Mouse (Mus musculus) heart, postnatal 25 days (tissue): ENCODE measurements around the gene Mvb12b. TPM values are rescaled to one million over a fixed set of nuclear protein-coding genes. Genes with fewer than 3 reads are reported as not detected.

Experiments used
- DNase-seq: peaks from one replicate; pipeline ENCODE4 v3.0.0; 2022; ENCODE audit warnings: low spot score
- intact Hi-C: fragments of 180-260 bp; cut with DNase I; formaldehyde crosslinking; loops from one replicate; pipeline ENCODE4 v1.15.1; 2025
- total RNA-seq, 2 experiments: library from RNA; stranded (reverse); gene quantifications; 2 replicates each; pipeline ENCODE4 v1.2.3; 2021

The Mvb12b gene
- total RNA-seq, 2 experiments from 2014 or later: 17.8 to 18.9 TPM

DNA sequence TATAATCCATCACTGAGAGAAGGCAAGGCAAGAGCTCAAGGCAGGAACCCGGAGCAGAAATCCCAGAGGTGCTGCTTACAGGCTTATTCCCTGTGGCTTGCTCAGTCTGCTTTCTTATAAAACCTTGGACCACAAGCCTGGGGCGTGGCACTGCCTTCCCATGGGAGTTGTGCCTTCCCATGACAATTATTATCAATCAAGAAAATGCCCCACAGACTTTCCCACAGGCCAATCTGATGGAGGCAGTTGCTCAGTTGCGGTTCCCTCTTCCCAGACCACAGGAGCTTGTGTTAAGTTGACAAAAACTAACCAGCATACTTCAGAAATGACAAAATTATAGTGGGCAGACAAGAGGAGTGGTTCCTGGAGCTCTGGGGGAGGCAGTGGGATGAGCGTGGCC lies 19.4 kb downstream of the Mvb12b start:
- DNase-seq: no peak

DNA sequence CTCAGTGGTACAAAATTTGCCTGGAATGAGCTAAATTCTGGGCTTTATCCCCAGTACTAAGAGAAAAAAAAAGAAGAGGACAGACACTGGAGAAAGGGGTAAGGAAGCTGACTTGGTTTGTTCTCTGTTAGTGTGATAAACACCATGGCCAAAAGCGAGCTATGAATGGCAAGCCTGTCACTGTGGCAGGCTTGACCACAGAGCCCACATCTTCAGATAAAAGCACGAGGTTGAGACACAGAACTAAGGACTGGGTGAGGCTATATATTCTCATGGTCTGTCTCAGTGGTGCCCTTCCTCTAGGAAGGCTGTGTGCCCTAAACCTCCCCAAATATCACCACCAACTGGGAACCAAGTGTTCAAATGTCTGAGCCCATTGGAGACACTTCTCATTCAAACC lies 31.0 kb downstream of the Mvb12b start:
- DNase-seq: no peak
- intact Hi-C loops: no loop called here

More for the DNA sequence above, 19.4 kb downstream of the Mvb12b start:
- intact Hi-C loops: no loop called here

DNA sequence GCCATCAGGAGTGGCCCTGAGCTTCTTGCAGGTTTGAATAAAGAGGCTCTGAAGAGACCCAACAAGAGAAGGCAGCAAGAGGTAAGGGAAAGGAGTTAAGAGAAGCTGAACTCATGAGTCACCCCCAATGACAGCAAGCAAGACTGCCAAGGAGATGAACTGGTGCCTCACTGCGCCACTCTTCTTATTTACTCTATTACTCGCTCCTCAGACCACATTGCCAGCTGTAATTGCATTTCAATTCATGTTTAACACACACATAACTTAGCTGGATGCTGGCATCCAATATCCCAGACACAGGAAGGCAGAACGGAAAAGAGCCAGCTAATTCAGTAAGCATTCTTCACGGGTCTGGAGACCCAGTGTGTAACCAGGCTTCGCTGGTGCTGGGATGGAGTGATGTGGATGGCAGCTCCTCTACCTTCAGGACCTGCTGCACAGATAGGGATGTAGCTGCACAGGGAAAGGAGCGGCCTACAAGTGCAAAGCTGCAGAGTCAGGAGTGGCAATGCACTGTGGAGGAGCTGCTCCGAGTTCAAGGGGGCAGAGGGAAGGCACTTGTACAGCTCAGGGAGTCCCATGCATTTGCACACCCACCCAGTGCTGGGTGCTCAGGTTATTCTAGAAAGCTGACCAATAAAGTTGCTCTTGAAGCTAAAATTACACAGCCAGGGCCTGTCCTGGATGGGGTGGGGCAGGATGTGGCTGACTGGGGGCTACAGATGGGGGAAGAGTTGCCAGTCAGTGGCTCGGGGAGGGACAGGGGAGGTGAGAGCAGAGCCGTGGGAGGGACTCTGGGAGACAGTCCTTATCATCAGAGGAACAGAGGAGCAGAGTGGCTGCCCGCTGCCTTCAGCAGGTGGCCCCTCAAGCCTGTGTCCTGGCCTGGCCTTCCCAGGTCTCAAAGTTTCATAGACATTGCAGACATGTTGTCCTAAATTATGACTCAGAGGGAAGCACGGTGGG lies 34.5 kb downstream of the Mvb12b start:
- intact Hi-C loops: no loop called here
- no peak for DNase-seq

DNA sequence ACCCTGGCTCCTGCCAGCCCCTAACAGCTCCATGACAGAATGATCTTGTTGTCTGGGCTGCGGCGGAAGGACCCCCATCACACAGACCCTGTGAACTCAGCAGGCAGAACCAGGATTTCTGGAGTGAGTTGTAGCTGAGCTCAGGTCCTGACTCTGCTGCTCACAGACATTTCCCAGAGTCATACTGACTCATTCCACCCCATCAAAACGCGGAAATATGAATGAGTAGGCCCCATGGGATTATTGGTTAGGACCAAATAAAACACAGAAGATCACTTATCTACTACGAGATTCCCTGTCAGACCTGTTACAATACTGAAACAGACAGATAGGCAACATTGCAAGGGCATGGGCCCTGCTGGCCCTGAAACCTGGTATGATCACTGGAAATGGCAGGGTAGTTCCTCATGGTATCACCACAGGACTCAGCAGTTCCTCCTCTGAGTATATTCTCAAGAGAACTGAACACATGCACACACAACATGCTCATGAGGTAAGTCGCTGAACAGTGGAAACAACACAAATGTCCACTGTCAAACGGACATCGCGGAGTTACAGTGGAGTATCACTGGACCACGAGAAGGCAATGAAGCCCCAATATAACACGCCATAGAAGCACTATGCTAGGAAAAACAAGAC lies 40.4 kb downstream of the Mvb12b start:
- intact Hi-C loops: no loop called here
- DNase-seq: no peak

DNA sequence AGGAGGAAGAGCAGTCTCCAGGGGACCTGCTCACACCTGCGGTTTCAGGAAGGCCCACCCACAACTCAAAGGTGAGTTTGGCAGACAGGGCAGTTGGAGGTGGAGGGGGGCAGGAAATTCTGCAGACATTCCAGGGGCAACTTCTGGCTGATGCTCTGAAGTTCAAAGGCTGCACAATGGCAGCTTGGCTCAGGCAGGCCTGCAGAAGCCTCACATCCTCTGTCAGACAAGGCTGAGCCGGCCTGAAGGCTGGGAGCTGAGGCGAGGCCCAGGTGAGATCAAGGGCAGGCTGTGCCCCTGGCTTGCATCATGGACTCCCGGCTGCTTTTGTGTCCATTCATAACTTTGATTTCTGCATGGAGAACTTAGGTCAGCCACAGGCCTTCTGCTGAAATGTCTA lies 41.1 kb downstream of the Mvb12b start:
- intact Hi-C loops: no loop called here

DNA sequence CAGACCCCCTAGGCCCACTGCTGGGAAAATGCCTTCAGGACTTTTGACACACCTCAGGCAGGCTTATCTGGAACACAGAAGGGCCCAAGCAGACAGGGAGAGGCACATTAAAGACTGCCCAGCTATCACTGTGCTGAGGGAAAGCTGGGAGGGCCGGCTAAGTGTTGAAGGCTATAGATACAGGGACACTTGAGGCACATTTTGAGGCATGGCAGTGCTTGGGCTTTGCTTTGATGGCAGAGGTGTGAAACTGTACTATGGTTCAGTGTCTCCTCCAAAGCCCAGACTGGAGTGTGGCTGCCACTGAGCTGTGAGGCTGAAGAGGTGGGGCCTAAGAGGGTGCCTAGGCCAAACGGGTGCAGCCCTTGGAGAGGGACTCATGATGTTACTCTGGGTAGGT lies 44.1 kb downstream of the Mvb12b start:
- DNase-seq: no peak
- intact Hi-C loops: no loop called here

More for the DNA sequence above, 41.1 kb downstream of the Mvb12b start:
- DNase-seq: no peak

DNA sequence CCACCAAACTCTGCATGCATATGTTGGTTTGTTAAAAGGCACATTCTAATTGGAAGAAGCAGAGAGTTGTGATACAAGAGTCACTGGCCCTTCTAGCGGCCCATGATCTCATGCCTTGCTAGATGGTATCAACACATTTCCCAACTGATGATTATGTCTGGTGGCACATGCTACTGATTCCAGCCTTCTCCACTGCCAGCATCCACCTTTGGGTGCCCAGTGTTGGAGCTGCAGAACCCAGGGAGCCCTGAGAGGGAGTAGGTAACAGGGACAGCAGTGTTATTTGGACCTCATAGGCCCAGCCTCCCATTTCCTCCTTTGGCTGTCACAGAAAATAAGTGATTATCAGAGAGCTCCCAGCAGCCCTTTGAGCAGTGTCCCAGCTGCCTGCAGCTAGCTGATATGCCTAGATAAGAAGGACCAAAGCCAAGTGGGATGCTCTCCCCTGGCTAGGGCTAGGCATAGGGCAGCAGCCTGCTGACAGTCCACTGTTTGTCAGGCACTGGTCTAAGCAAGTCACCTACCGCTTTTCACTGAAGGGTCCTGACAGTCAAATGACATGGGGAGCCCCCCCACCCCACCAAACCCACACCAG lies 44.7 kb downstream of the Mvb12b start:
- intact Hi-C loops: no loop called here
- DNase-seq: no peak

DNA sequence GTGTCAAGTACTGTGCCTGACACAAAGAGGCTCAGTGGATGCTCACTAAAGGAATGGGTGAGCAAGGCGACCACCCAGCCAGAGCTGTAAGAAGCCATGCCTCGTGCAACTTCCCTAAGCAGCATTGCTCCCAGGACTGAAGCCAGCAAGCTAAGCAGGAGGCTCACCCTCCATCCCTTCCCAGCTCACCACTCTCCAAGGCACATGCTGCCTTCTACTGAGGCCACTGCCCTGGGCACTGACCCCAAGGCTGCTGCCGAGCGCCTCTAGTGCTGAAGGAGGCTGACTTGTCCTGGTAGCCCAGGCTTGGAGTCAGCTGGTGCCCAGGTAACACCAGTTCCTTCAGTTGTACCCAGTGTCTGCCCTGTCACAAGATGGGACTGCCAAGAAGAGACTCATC lies 45.8 kb downstream of the Mvb12b start:
- intact Hi-C loops: no loop called here
- no peak for DNase-seq

DNA sequence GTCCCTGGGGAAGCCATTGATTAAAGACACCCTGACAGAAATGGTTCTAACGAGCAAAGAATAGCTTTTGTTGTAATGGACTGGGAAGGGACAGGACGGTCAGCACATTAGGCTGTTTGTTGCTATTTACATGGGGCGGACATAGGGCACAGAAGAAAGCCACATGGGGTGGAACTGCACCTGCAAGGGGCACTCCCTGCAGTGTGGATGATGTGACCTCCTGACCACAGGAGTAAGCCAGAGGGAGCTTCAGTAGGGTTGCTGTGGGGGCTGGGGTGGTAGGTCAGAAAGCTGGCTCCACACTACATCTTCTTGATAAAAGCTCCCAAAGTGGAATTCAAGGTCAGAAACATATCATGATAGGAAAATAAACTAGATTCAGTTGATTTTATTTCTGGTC lies 47.3 kb downstream of the Mvb12b start:
- intact Hi-C loops: no loop called here
- no peak for DNase-seq

DNA sequence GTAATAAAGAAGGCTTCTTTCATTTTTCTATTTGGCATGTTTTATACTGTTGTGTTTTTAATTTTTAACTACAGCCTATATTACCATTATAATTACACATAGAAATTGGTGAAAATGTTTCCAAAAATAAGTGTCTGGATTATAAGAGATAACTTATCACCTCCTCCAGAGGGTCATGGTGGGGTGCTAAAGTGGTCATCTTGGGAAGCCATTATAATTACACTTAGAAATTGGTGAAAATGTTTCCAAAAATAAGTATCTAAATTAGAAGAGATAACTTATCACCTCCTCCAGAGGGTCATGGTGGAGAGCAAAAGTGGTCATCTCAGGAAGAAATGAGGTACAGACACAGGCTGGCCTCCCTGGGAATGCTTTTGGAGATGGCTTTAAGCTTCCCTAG lies 48.5 kb downstream of the Mvb12b start:
- no peak for DNase-seq
- intact Hi-C loops: no loop called here

DNA sequence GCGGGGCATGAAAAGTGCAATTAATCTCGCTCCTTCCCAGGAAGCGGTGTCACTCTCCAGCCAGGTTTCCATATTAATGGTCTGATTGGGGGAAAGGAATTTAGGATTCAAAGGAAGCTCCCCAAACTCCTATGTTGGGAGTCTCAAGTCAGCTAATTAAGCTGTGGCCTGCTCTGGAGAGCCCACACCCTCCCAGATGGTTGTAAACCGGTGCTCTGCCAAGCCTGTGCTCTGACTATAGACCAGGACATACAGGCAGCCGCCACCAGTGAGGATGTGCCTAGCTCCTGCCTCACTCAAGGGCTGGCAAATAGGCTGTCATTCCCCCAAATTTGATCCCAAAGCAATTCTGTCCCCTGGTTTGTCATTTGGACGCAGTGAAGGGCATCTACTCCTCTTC lies 50.4 kb downstream of the Mvb12b start:
- intact Hi-C loops: no loop called here

DNA sequence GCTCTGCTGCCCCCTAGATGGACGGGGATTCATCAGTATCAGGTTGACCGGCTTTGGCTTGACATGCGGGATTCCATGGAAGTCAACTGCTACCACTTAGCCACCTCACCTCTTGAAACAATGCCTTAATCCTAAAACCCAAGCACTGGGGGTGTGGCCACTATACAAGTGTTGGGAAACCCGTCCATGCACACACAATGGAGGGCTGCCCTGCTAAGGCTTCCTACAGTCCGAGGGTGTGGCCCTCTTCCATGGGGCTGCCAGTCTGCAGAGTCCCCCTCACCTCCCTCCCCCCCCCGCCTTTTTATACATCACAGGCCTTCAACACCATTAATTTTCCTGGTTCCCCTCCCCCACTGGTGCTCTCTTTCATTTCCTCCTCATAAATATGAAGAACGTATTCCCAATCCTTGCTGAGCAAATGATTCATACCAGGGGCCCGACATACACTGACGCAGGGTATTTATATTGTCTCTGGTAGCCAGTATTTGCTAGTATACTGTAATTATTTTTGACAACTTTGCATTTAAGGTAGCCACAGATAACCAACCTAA lies 51.0 kb downstream of the Mvb12b start:
- intact Hi-C loops: no loop called here
- DNase-seq: no peak

More for the DNA sequence above, 50.4 kb downstream of the Mvb12b start:
- DNase-seq: no peak

DNA sequence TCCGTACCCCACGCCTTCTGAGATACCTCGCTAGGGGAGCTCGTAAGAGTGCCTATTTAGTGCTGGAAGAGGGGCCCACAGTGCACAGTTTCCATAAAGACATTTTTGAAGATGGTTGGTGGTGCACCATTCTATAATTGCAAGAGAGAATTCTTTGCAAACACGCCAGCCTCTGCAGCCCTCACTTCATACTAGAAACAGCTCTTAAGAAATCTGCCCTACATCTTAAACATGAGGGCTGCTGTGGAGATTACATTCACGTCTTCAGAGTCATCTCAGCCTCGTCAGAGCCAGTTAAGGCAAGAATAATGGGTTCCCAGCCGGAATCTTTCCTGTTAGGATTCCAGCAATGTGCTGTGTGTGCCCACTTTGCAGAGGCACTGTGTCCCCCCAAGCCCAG lies 52.7 kb downstream of the Mvb12b start:
- DNase-seq: no peak
- intact Hi-C loops: no loop called here

DNA sequence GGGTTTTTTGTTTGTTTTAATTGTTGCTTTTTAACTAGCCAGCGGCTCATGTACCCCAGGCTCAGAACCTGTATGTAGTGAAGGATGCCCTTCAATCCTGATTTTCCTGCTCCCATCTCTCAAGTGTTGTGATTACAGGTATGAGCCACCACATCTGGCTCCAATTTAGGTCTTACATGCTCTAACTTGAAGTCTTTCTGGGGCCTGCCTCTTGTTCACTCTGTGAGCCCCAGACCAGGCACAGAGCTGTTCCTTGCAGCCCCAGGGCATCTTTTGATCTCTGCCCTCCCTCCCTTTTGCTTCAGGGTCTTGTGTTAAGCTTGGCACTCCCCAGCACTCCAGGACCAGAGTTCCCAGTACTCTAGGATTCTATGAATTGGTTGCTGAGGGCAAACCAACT lies 53.8 kb downstream of the Mvb12b start:
- intact Hi-C loops: no loop called here
- no peak for DNase-seq

DNA sequence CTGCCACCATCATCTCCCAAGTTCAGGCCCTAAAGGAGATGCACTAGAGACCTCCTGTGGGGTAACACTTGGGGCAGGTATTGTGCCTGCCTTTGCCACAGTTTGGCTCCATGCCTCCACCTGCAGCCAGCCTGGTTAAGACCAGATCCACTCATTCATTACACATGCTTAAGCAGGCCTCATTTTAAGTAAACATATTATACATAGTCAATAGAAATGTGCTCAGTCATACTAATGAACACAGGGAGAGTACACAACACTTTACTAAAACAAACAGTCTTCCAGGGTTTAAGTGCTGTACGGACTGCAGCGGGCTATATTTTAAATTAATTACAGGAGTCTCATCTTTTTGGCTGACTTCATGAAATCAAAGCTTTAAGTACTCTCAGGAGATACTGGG lies 57.9 kb downstream of the Mvb12b start:
- intact Hi-C loops: no loop called here

DNA sequence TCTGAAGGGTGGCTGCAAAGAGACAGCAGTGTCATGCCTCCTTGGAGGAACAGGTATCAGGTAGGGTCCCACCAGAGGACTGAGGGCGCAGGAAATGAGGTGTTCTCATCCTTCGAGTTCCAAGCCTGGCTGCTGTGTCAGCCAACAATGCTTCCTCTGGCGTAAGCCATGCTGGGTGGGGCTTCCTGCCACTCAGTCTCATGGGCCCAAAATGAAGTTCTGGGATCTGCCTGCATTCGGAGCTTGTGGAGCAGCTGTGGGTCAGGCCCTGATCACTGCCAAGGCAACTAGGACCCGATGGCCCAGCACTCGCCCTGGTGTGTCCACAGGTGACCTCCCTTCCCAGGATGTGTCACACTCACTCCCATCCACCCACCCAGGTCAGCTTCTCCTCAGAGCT lies 61.0 kb downstream of the Mvb12b start:
- peak; percentile 17 for DNase-seq
- intact Hi-C loops: no loop called here

More for the DNA sequence above, 57.9 kb downstream of the Mvb12b start:
- no peak for DNase-seq

DNA sequence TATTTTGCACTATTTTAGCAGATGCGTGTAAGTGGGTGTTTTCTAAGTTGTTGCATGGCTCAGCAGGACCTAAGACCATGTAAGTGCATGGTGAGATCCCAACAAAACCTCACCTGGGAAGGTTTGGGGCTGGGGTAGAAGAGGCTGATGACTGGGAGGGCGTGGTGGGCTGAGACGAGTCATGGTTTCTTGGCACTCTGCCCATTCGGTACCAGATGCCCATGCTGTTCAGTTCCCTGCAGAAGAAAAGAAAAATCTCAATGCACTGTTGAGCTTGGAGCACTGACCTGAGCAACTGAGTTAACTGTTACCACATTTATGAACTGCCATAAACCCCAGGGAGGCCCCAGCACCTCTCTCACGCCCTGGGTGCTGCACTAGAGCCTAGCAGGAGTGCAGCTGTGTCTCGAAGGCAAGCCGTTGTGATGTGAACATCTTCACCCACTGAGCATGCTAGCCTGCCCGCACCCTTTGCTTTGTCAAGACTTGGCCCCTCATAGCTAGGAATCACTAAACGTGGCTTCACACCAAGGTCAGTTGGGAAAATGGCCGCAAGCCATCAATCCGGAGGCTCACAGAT lies 62.7 kb downstream of the Mvb12b start:
- DNase-seq: no peak
- intact Hi-C loops: loop anchor here (5.0 kb wide), 2 partner anchors 147 to 812 kb away; no protein-coding TSS in a partner anchor

DNA sequence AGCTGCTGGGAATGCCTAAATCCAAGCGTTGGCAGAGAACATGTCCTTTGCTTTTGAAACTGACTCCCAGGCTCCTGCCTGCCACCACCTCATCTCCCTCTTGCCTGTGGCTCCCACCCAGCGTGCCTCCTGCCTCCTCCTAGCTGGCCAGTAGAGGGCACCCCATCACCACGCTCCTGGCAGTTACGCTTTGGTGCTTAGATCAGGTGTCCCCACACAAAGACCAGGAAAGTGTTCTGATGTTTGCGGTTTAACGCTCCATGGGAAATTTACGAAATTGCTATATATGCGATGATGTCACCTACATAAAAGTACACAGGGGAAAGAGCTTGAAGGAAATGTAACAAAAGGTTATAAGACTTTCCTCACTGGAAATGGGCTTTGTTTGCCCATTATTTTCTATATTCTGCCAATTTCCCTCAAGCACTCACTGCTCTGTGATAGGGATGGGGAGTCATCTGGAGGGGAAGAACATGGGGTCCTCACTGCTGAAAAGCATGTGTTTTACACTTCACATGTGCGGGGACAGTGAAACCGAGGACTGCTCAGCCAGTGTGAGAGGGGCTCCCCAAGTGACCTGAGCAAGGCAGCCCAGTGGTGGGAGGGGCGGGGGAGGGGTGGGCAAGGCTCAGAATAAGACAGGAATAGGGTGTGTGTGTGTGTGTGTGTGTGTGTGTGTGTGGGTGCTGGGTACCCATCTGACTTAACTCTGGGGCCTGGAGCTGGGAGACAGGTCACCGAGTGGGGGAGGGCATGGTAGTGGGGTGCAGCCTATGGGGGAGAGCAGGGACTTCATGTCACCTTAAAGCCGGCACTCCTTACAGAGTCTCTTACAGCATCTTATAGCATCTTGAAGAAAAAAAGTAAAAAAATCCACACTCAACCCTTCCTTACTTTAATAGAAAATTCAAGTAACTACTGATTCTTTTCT lies 65.8 kb downstream of the Mvb12b start:
- intact Hi-C loops: loop anchor here (1.0 to 5.0 kb wide), 5 partner anchors 75 to 815 kb away; no protein-coding TSS in a partner anchor
- DNase-seq: peak; percentile 64

DNA sequence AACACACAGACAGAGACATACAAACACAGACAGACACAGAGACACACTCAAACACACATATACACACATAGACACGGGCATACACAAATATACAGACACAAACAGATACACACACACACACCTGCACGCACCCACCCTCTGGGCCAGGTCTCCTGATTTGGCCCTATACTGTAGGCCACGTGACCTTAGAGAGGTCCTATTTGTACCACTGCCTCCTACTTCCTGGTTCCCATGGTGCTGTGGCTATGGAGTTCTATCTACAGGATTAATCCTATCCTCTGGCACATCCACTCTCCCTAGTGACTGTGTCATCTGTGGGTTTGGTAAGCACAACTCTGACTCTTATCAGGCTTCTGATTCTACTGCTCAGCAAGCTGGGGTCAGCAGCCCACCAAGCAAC lies 67.3 kb downstream of the Mvb12b start:
- intact Hi-C loops: loop anchor here (2.0 to 5.0 kb wide), 3 partner anchors 74 to 817 kb away; no protein-coding TSS in a partner anchor

More for the DNA sequence above, 67.3 kb downstream of the Mvb12b start:
- no peak for DNase-seq
